Mouse (Mus musculus) bone marrow macrophage, adult 2 months (primary cell): ENCODE results near the gene Hes5.

Experiments used
- CTCF ChIP-seq: IDR thresholded peaks from 2 replicates; pipeline ENCODE4 v1.5.1; 2012; ENCODE audit warnings: low read depth, mild to moderate bottlenecking, low read length, moderate library complexity
- POLR2A ChIP-seq: IDR thresholded peaks from 2 replicates; pipeline ENCODE4 v1.6.1; 2012; ENCODE audit warnings: mild to moderate bottlenecking, low read depth, low read length, borderline replicate concordance

DNA sequence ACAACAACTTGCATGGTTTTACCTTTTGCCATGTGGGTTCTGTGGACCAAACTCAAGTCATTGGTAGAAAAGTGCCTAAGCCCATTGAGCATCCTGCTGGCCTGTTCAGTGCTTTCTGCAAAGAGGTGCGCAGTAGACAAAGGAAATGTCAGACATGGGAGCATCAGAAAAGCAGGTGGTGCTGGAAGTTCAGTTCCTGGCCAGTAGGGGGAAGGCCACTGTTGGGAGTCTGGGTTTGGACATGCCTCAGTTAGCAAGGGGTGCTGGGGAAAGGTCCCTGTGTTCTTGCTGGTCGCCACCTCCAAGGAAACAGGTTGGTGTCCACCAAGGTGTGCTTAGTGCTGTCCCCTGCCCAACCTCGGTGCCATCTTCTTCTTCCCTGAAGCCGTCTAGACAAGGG lies 19.4 kb downstream of the Hes5 start:
- TF ChIP-seq CTCF (no peak), POLR2A (no peak)
